Mouse (Mus musculus) hindbrain, embryonic 13.5 days (tissue): ENCODE measurements around the gene Dhx33. TPM values are rescaled to one million over a fixed set of nuclear protein-coding genes. Genes with fewer than 3 reads are reported as not detected.

Source experiments
- ATAC-seq: fragments of 200-750 bp; cut with Nextera tagmentation; 2 replicates; pipeline ENCODE4 v1.8.0; 2017; ENCODE audit warnings: moderate TSS enrichment; ENCODE audit not compliant: low FRiP score
- H3K27ac ChIP-seq: fragments of 300-500 bp; sonication (generic); 2 replicates; pipeline ENCODE4 v1.5.1; 2015; ENCODE audit warnings: inconsistent platforms, mild to moderate bottlenecking, moderate library complexity
- H3K27me3 ChIP-seq: fragments of 300-500 bp; sonication (generic); 2 replicates; pipeline ENCODE4 v1.6.1; 2015; ENCODE audit warnings: mild to moderate bottlenecking, inconsistent platforms
- H3K36me3 ChIP-seq: fragments of 300-500 bp; sonication (generic); 2 replicates; pipeline ENCODE4 v1.6.1; 2015; ENCODE audit warnings: mild to moderate bottlenecking, inconsistent platforms
- H3K4me1 ChIP-seq: fragments of 300-500 bp; sonication (generic); replicated peaks from 2 replicates; pipeline ENCODE4 v1.6.1; 2015; ENCODE audit warnings: inconsistent platforms
- H3K4me2 ChIP-seq: fragments of 300-500 bp; sonication (generic); 2 replicates; pipeline ENCODE4 v1.6.1; 2015; ENCODE audit warnings: inconsistent platforms, mild to moderate bottlenecking, moderate library complexity
- H3K4me3 ChIP-seq: fragments of 300-500 bp; sonication (generic); 2 replicates; pipeline ENCODE4 v1.5.1; 2015; ENCODE audit warnings: mild to moderate bottlenecking, inconsistent platforms
- H3K9ac ChIP-seq: fragments of 300-500 bp; sonication (generic); 2 replicates; pipeline ENCODE4 v1.6.1; 2015; ENCODE audit warnings: mild to moderate bottlenecking, inconsistent platforms
- H3K9me3 ChIP-seq: fragments of 300-500 bp; sonication (generic); 2 replicates; pipeline ENCODE4 v1.6.1; 2016; ENCODE audit warnings: inconsistent platforms
- WGBS: fragments of 180-500 bp; shearing (Covaris S2); methylation state at CpG from one replicate; pipeline ENCODE4 v1.1.7; 2015; 5-methylcytosine and 5-hydroxymethylcytosine counted together
- polyA plus RNA-seq: library from polyadenylated mRNA; unstranded; fragments of >200 nt; fragmentation: Nextera tagmentation; extraction: Ambion mirVana; gene quantifications from 2 replicates; pipeline ENCODE4 v1.2.1, GENCODE M21; 2015

Dhx33 gene
- polyA plus RNA-seq, 1 experiment from 2014 or later: 13.9 TPM

DNA sequence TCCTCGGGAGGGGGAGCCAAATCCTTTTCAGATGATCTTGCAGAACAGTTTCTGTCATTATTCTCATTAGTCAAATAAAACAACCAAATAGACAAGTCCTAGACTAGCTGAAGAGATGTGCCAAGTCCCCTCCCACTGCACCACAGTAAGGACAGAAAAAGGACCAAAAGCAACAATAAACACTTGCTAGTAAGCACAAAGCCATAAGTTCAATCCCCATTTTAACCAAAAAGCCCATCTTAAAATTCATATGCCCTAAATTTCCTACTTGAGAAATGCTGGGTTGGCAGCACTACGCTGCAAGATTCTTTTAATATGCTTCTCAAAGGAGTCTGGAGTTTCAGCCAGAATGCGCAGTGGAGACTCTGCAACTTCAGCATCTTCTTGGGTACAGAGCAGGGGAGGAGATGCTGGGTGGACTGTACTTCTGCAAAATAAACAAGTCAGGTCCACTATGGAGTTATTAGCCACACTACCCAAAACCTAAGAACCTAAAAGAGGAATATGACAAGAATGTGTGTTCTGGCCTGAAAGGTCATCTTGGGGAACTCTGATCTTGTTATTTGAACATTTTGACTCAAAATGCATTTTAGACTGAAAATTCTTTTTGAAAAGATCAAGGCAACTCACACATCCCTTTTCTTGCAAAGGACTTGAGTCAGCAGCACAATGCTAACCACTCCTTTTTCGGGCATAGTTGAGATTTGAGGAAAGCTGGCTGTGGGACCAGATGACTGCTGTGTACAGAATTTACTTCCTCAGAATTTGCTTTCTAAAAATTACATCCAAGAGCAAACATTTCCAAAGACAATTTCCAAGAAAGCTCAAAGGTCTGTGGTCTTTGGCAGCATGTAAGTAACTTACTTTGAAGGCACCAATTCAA lies 59.1 kb downstream of the Dhx33 start:
- H3K4me3 ChIP-seq: no peak overlapping the region
- H3K4me2 ChIP-seq: no peak overlapping the region
- WGBS: 93% methylated on average over 4 of the region's 4 CpGs
- H3K27ac ChIP-seq: no peak overlapping the region
- H3K27me3 ChIP-seq: no peaks in the 10 kb centered on the region
- H3K9me3 ChIP-seq: no peaks in the 10 kb centered on the region
- no peak for ATAC-seq
- peaks cover 88% of the 10 kb centered on the region for H3K36me3 ChIP-seq
- no peak overlapping the region for H3K9ac ChIP-seq
- H3K4me1 ChIP-seq: no peaks in the 10 kb centered on the region

DNA sequence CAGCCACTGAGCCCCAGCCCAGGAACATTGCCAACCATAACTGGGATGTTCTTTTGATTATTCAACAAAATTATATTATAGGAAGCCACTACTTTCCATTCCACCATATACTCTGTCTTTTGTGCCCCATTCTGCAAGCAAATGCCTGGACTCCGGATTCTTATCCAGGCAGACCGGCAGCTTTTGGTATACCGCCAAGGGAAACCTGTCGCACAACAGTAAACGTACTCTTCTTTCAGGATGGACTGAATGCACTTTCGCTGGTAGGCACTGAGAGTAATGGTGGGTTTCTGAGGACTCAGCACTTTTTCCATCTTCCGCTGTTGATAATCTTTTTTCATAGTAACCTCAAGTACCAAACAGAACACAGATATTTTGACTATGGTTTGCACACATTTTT lies 60.6 kb downstream of the Dhx33 start:
- Histone ChIP-seq H3K9ac (no peak overlapping the region), H3K4me1 (no peaks in the 10 kb centered on the region), H3K4me3 (no peak overlapping the region), H3K27ac (no peak overlapping the region), H3K4me2 (no peak overlapping the region), H3K36me3 (peaks cover 88% of the 10 kb centered on the region), H3K27me3 (no peaks in the 10 kb centered on the region), H3K9me3 (no peaks in the 10 kb centered on the region)
- WGBS: 95% methylated on average over 7 of the region's 7 CpGs
- ATAC-seq: no peak

DNA sequence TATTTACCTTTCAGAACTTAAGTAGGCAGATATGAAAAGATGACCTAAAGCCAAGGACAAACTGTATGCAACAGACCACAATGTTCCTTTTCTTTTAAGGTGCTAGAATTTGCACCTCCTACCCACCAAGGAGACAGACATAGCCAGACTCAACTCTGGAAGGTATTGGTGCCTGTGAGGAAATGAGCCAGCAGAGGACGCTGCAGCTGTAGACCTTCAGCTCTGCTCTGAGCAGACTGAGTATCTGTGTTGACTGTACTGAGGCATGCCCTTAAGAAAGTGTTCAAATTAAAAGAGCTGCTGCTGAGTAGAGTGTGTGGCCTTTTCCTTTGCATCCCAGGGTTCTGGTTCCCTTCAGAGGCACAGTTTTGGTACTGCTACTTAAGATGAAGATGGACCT lies 61.6 kb downstream of the Dhx33 start:
- no peaks in the 10 kb centered on the region for H3K9me3 ChIP-seq
- no peaks in the 10 kb centered on the region for H3K27me3 ChIP-seq
- no peak overlapping the region for H3K4me3 ChIP-seq
- no peak for ATAC-seq
- no peaks in the 10 kb centered on the region for H3K4me1 ChIP-seq
- no peak overlapping the region for H3K4me2 ChIP-seq
- H3K27ac ChIP-seq: no peak overlapping the region
- no peak overlapping the region for H3K9ac ChIP-seq
- WGBS: 89% methylated on average over 1 of the region's 1 CpGs
- H3K36me3 ChIP-seq: peaks cover 88% of the 10 kb centered on the region

DNA sequence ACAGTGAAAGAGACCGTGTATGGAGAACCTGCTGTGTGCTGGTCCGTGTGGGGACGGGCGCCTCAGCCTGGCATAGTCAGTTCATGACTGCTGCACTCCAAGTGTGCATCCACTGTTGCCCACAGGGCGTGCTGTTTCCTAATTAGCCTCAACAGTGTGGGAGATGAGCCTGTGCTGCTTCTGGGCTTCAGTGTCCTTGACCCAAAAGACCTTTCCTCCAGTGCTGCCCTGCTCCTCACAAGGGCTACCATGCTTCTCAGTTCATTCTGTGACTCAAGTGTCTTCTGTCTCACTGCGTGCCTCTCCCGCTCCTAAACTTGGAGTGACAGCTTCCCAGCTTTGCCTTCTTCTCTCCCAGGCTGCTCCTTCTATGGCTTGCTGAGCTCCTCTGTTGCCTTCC lies 68.9 kb downstream of the Dhx33 start:
- WGBS: 90% methylated on average over 7 of the region's 7 CpGs
- Histone ChIP-seq H3K27me3 (no peaks in the 10 kb centered on the region), H3K4me3 (no peak overlapping the region), H3K4me2 (no peak overlapping the region), H3K27ac (no peak overlapping the region), H3K4me1 (no peaks in the 10 kb centered on the region), H3K9ac (no peak overlapping the region), H3K36me3 (peaks cover 77% of the 10 kb centered on the region), H3K9me3 (no peaks in the 10 kb centered on the region)
- ATAC-seq: no peak

Other genes with a start within 250 kb of the Dhx33 start
- 14.2 and 15.0 TPM in 2 replicates for gene Zfp3, start 240.2 kb downstream of the Dhx33 start, polyA plus RNA-seq
- 0.30 TPM in 1 of 2 replicates, not detected in the other for gene Scimp, start 191.9 kb downstream of the Dhx33 start, polyA plus RNA-seq
- 83.1 and 87.5 TPM in 2 replicates for gene Rabep1, start 159.7 kb downstream of the Dhx33 start, polyA plus RNA-seq
- 121 and 131 TPM in 2 replicates for gene Nup88, start 34.5 kb downstream of the Dhx33 start, polyA plus RNA-seq
- 72.1 and 73.0 TPM in 2 replicates for gene Rpain, start 34.2 kb downstream of the Dhx33 start, polyA plus RNA-seq
- 191 and 192 TPM in 2 replicates for gene C1qbp, start 21.4 kb downstream of the Dhx33 start, polyA plus RNA-seq
- gene Mis12, start 15.2 kb upstream of the Dhx33 start, polyA plus RNA-seq: 39.0 and 40.9 TPM in 2 replicates
- 30.7 and 34.7 TPM in 2 replicates for gene Derl2, start 15.4 kb upstream of the Dhx33 start, polyA plus RNA-seq
- gene 6330403K07Rik, start 29.1 kb upstream of the Dhx33 start, polyA plus RNA-seq: 601 TPM in 2 replicates
- not detected in 2 replicates for gene Nlrp1a, start 140.3 kb upstream of the Dhx33 start, polyA plus RNA-seq
- not detected in 2 replicates for gene Nlrp1b, start 226.3 kb upstream of the Dhx33 start, polyA plus RNA-seq